Mouse (Mus musculus) bone marrow macrophage, adult 2 months (primary cell): ENCODE results near the gene Mapk3.

Experiments
- CTCF ChIP-seq: IDR thresholded peaks from 2 replicates; pipeline ENCODE4 v1.5.1; 2012; ENCODE audit warnings: low read depth, mild to moderate bottlenecking, low read length, moderate library complexity
- POLR2A ChIP-seq: IDR thresholded peaks from 2 replicates; pipeline ENCODE4 v1.6.1; 2012; ENCODE audit warnings: mild to moderate bottlenecking, low read depth, low read length, borderline replicate concordance

DNA sequence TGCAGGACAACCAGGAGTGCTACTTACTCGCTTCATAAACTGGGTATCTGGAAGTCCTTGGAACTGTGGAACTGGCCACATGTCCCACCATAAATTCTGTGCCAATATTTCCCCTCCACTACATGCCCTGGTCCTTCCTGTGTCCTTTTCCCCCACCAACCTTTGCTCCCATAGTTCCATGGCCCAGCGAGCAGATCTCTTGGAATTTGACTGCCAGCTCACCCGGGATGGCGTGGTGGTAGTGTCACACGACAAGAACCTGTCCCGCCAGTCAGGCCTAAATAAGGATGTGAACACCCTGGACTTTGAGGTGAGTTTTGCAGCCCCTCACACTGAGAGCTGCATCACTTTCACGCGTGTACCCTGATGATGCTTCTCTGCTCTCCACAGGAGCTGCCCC, 7.6 kb downstream of the Mapk3 start:
- TF ChIP-seq CTCF (no peak), POLR2A (no peak)
